Mouse (Mus musculus) limb, embryonic 15.5 days (tissue): ENCODE measurements around the gene Zfp748. TPM values are rescaled to one million over a fixed set of nuclear protein-coding genes. Genes with fewer than 3 reads are reported as not detected.

Experiments used
- ATAC-seq: fragments of 200-750 bp; cut with Nextera tagmentation; 2 replicates; pipeline ENCODE4 v1.8.0; 2017; ENCODE audit warnings: low read depth, moderate TSS enrichment; ENCODE audit not compliant: insufficient number of reproducible peaks, low FRiP score, low TSS enrichment
- H3K27ac ChIP-seq: fragments of 300-500 bp; sonication (generic); 2 replicates; pipeline ENCODE4 v1.5.1; 2015; ENCODE audit warnings: moderate library complexity, mild to moderate bottlenecking, inconsistent platforms
- H3K27me3 ChIP-seq: fragments of 300-500 bp; sonication (generic); 2 replicates; pipeline ENCODE4 v1.6.1; 2015; ENCODE audit warnings: inconsistent platforms
- H3K36me3 ChIP-seq: fragments of 300-500 bp; sonication (generic); 2 replicates; pipeline ENCODE4 v1.6.1; 2015; ENCODE audit warnings: inconsistent platforms
- H3K4me1 ChIP-seq: fragments of 300-500 bp; sonication (generic); 2 replicates; pipeline ENCODE4 v1.6.1; 2015; ENCODE audit warnings: inconsistent platforms
- H3K4me2 ChIP-seq: fragments of 300-500 bp; sonication (generic); 2 replicates; pipeline ENCODE4 v1.6.1; 2015; ENCODE audit warnings: mild to moderate bottlenecking, inconsistent platforms
- H3K4me3 ChIP-seq: fragments of 300-500 bp; sonication (generic); 2 replicates; pipeline ENCODE4 v1.5.1; 2015; ENCODE audit warnings: mild to moderate bottlenecking, inconsistent platforms
- H3K9ac ChIP-seq: fragments of 300-500 bp; sonication (generic); 2 replicates; pipeline ENCODE4 v1.6.1; 2015; ENCODE audit warnings: inconsistent platforms
- H3K9me3 ChIP-seq: fragments of 300-500 bp; sonication (generic); 2 replicates; pipeline ENCODE4 v1.6.1; 2016; ENCODE audit warnings: inconsistent platforms
- WGBS: fragments of 180-500 bp; shearing (Covaris S2); methylation state at CpG from one replicate; pipeline ENCODE4 v1.1.7; 2015; 5-methylcytosine and 5-hydroxymethylcytosine counted together
- polyA plus RNA-seq: library from polyadenylated mRNA; unstranded; fragments of >200 nt; fragmentation: Nextera tagmentation; extraction: Ambion mirVana; gene quantifications from 2 replicates; pipeline ENCODE4 v1.2.1, GENCODE M21; 2015

Zfp748 gene
- 11.0 and 12.6 TPM in 2 replicates for polyA plus RNA-seq

- peak within 1 kb of the TSS; percentile 53 for H3K4me2 ChIP-seq
- peak within 1 kb of the TSS; percentile 93 for H3K27ac ChIP-seq
- ATAC-seq, result no peak
- H3K9me3 ChIP-seq, result no peaks in the 10 kb centered on the region
- H3K36me3 ChIP-seq, result no peaks in the 10 kb centered on the region
- H3K4me1 ChIP-seq, result peaks cover 9% of the 10 kb centered on the region
- whole genome bisulfite sequencing, result 75% methylated on average over 4 of the region's 4 CpGs
- no peaks in the 10 kb centered on the region for H3K27me3 ChIP-seq
- peak within 1 kb of the TSS; percentile 81 for H3K4me3 ChIP-seq
- peak within 1 kb of the TSS; percentile 85 for H3K9ac ChIP-seq
These were observed at the start of gene Zfp748 for GRCm38 (mm10) chr13:67553730-67554129. TSS of gene Zfp748 (minus strand) at chr13:67553830.

DNA sequence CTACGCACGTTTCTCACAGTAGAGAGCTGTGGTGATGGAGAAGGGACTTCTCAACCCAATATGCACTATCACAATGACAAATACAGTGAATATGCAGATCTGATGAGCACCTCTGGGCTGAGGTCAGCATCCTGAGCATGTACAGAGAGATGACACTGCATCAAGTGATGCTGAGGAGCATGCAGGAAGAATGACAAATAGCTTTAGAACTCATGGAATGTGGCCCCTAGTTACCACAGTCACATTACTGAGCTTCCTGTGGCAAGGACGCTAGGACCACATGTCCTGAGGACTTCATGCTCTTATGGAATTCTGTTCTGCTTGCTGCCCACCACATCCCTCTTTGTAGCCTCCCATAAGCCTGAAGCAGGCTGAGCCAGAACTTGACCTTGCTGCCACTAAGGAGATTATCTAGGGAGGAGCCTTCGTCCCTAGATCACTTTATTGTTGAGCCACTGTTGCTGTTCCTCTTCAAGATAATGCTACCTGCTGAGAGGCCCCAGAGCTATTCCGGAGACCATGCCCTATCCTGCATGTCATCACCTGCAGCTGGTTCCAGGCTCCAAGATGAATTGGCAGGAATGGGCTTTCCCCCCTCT, 19.1 kb upstream of the Zfp748 start:
- no peak overlapping the region for H3K9ac ChIP-seq
- no peaks in the 10 kb centered on the region for H3K36me3 ChIP-seq
- H3K4me2 ChIP-seq, result no peak overlapping the region
- WGBS, result 72% methylated on average over 5 of the region's 5 CpGs
- no peaks in the 10 kb centered on the region for H3K9me3 ChIP-seq
- H3K4me1 ChIP-seq, result no peaks in the 10 kb centered on the region
- H3K27ac ChIP-seq, result no peak overlapping the region
- H3K27me3 ChIP-seq, result no peaks in the 10 kb centered on the region
- no peak for ATAC-seq
- no peak overlapping the region for H3K4me3 ChIP-seq

DNA sequence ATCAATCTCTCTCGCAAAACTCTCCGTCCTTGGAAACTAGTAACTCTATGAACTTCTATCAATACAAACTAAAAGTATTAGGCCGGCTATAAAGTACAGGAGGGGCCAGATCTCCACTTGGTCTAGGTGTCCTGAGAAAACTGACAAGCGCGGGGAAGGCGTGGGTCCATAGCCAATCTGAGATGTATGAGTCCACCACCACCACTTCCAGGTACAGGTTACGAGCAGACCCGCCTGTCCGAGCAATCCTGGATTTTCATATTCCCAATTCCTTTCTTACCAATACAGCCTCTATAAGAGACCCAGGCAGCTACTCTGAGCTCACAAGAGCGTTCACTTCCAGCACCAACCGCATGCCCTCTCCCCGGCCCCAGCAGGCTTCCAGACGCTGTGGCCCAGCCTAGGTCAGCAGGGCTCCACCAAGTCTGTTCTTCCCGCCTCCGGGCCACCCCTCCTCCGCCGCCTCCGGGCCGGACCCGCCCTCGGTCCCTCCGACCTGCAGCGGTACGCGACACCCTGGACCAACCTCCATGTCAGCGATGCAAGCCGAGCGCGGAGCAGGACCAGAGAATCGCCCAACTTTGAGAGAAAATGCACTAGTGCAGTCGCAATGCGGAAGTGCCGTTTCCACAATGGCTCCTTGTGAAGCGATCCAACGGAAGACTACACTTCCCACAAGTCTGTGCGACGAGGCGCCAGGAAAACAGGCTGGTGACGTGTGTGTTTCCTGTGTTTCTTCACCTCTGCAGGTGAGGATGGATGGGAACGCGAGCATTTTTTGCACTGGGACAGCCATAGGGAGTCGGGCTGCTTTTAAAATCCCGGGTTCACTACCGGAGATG, 904 bp downstream of the Zfp748 start:
- WGBS, result under 1% methylated on average over 44 of the region's 44 CpGs
- Histone ChIP-seq H3K36me3 (no peaks in the 10 kb centered on the region), H3K4me1 (peaks cover 9% of the 10 kb centered on the region), H3K4me2 (peak overlapping the region; percentile 53), H3K27ac (peak overlapping the region; percentile 93), H3K9me3 (no peaks in the 10 kb centered on the region), H3K4me3 (peak overlapping the region; percentile 81), H3K27me3 (no peaks in the 10 kb centered on the region), H3K9ac (peak overlapping the region; percentile 85)
- peak; percentile 96 for ATAC-seq

GRCm38 (mm10) chr13:67545941-67546340, 7.7 kb downstream of the Zfp748 start:
- Histone ChIP-seq H3K4me1 (no peaks in the 10 kb centered on the region), H3K4me2 (no peak overlapping the region), H3K9me3 (0 out of 2 replicates have a peak, but pooled peaks cover 3% of the 10 kb centered on the region), H3K36me3 (peaks cover 44% of the 10 kb centered on the region), H3K27me3 (no peaks in the 10 kb centered on the region), H3K4me3 (no peak overlapping the region), H3K27ac (no peak overlapping the region), H3K9ac (no peak overlapping the region)
- 86% methylated on average over 1 of the region's 1 CpGs for WGBS
- ATAC-seq, result no peak

DNA sequence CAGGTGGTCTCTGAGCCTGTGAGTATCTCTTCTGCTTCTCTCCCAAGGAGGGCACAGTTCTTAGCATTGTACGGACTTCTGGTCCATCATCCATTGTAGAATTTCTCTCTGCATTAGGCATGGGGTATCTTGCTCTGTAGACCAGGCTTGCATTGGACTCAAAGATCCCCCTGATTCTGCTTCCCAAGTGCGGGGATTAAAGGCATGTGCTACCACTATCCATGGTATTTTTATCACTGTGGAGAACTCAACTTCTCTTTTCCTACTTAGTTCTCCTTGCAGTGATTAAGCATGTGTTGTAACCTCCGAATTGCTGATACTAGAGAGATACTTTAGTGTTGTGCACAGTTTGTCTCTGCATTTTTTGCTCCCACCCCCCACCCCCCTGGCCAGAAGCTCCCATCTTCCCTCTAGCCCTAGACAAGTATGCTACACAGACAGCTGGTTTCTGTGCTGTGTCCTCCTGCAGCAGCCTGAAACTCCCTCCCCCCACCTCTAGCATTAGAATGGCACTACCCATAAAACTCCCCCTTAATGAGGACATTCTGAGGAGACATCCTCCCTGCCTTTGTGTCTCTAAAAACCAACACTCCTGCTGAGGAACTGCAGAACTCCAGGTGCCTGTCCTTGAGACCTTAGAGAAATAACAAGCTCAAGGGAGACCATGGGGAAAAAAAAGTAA, 26.4 kb downstream of the Zfp748 start:
- no peak overlapping the region for H3K4me2 ChIP-seq
- peaks cover 8% of the 10 kb centered on the region for H3K4me1 ChIP-seq
- H3K9me3 ChIP-seq, result no peaks in the 10 kb centered on the region
- no peak overlapping the region for H3K27ac ChIP-seq
- no peak for ATAC-seq
- H3K9ac ChIP-seq, result no peak overlapping the region
- WGBS, result 71% methylated on average over 3 of the region's 3 CpGs
- no peaks in the 10 kb centered on the region for H3K27me3 ChIP-seq
- no peak overlapping the region for H3K4me3 ChIP-seq
- H3K36me3 ChIP-seq, result no peaks in the 10 kb centered on the region

DNA sequence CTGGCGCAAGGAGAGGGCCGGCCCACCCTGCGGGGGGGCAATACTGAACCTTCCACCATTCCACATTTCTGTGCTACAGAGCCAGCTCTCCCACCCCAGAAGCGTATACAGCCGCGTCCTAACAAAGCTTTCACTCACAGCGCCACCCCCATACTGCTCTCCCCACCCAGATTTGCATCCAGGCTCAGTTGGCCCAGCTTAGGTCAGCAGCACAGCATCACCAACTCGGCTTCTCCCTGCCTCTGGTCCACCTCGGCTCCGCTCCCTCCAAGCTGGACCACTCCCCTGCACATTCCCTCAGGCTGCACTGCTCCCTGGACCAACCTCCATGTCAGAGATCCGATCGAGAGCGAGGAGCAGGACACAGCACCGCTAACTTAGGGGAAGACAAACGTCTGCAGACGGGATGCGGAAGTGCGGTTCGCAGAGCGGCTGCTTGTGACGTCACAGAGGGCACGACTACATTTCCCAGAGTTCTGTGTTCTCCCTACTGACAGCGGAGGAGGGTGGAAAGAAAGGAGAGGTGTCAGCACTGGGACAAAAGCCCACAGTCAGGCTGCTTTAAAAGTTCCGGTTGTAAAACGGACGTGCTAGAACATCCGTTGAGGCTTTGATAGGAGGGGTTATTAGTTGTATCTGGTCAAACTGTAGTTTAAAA, 27.7 kb downstream of the Zfp748 start, which contains the start of the genes Gm26965 and Zfp87:
Gene Gm26965 (minus strand): TSS at position 399 of the 658 bp plus-strand sequence.
Gene Zfp87 (minus strand): TSS at position 425 of the 658 bp plus-strand sequence.
- under 1% methylated on average over 27 of the region's 27 CpGs for WGBS
- Histone ChIP-seq H3K9me3 (no peaks in the 10 kb centered on the region), H3K27ac (peak within 1 kb of the TSS; percentile 78), H3K36me3 (peaks cover 9% of the 10 kb centered on the region), H3K27me3 (no peaks in the 10 kb centered on the region), H3K4me2 (peak within 1 kb of the TSS; percentile 62), H3K4me3 (peak within 1 kb of the TSS; percentile 58), H3K9ac (peak within 1 kb of the TSS; percentile 56), H3K4me1 (peaks cover 8% of the 10 kb centered on the region)
- ATAC-seq, result peak; percentile 97

GRCm38 (mm10) chr13:67500908-67501307, 52.7 kb downstream of the Zfp748 start:
- Histone ChIP-seq H3K27ac (no peak overlapping the region), H3K4me2 (no peak overlapping the region; the same call in 1 of the 2 replicates), H3K27me3 (no peaks in the 10 kb centered on the region), H3K4me3 (no peak overlapping the region), H3K9ac (no peak overlapping the region), H3K36me3 (peaks cover 11% of the 10 kb centered on the region), H3K9me3 (no peaks in the 10 kb centered on the region), H3K4me1 (peaks cover 7% of the 10 kb centered on the region)
- ATAC-seq, result no peak
- 75% methylated on average over 1 of the region's 1 CpGs for WGBS

GRCm38 (mm10) chr13:67500084-67500719, 53.4 kb downstream of the Zfp748 start, which contains the start of gene Zfp58:
TSS of gene Zfp58 (minus strand) at chr13:67500555.
- Histone ChIP-seq H3K27ac (peak within 1 kb of the TSS; percentile 76), H3K27me3 (no peaks in the 10 kb centered on the region), H3K9me3 (no peaks in the 10 kb centered on the region), H3K36me3 (peaks cover 18% of the 10 kb centered on the region), H3K9ac (peak within 1 kb of the TSS; percentile 71), H3K4me1 (peaks cover 7% of the 10 kb centered on the region), H3K4me2 (peak within 1 kb of the TSS; percentile 69), H3K4me3 (peak within 1 kb of the TSS; percentile 81)
- under 1% methylated on average over 22 of the region's 22 CpGs for WGBS
- ATAC-seq, result peak; percentile 90

DNA sequence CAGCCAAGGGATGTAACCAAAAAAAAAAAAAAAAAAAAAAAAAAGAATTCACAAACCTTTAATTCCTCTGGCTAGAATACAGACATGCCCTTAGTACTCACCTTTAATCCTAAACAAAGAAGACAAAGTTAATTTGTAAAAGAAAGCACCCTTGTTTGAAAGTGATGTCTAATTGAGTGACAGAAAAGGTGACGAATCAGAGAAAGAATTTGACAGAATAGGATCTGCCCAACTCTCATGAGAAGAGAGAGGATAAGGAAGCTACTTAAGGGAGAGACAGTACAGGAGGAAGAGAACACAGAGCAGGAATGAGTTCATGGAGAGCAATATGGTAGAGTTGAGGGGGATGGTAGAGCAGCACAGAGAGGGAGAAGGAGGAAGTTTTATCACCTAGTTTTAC, 58.0 kb downstream of the Zfp748 start:
- peaks cover 58% of the 10 kb centered on the region for H3K36me3 ChIP-seq
- H3K27ac ChIP-seq, result no peak overlapping the region
- no peak overlapping the region for H3K9ac ChIP-seq
- peaks cover 13% of the 10 kb centered on the region for H3K9me3 ChIP-seq
- H3K4me2 ChIP-seq, result no peak overlapping the region
- no peak for ATAC-seq
- H3K27me3 ChIP-seq, result no peaks in the 10 kb centered on the region
- 92% methylated on average over 1 of the region's 1 CpGs for WGBS
- no peak overlapping the region for H3K4me3 ChIP-seq
- peaks cover 7% of the 10 kb centered on the region for H3K4me1 ChIP-seq
